Mouse (Mus musculus) adrenal gland, adult 2 months (tissue): Measurements from ENCODE around the gene Socs3. TPM values are rescaled to one million over a fixed set of nuclear protein-coding genes. Genes with fewer than 3 reads are reported as not detected.

Experiments used
- DNase-seq: peaks from one replicate; pipeline ENCODE4 v3.0.0; 2021
- polyA plus RNA-seq: library from polyadenylated mRNA; depleted of rRNA; stranded (reverse); fragments of >200 nt; gene quantifications from 2 replicates; pipeline ENCODE4 v1.2.3, GENCODE M21; 2012
- total RNA-seq, 2 experiments: library from RNA; stranded (reverse); gene quantifications; 2 replicates each; pipeline ENCODE4 v1.2.3; 2021

Gene Socs3
- total and polyA plus RNA-seq, 3 experiments = 3.2 to 14.8 (median 6.9) TPM

GRCm38 (mm10) chr11:117995255-117995654 lies 25.4 kb upstream of the Socs3 start:
- DNase-seq = peak; percentile 53

- no peak for DNase-seq
Observed at GRCm38 (mm10) chr11:117994250-117995057, 24.6 kb upstream of the Socs3 start.

- DNase-seq = no peak
Observed at GRCm38 (mm10) chr11:117993190-117994175, 23.6 kb upstream of the Socs3 start.

GRCm38 (mm10) chr11:117991502-117992470 lies 21.9 kb upstream of the Socs3 start:
- DNase-seq = peak; percentile 57

GRCm38 (mm10) chr11:117989926-117990325 lies 20.1 kb upstream of the Socs3 start:
- peak; percentile 72 for DNase-seq

- DNase-seq = no peak
Observed at GRCm38 (mm10) chr11:117989241-117989640, 19.4 kb upstream of the Socs3 start.

GRCm38 (mm10) chr11:117987968-117988367 lies 18.1 kb upstream of the Socs3 start:
- no peak for DNase-seq

- DNase-seq = peak; percentile 87
Observed at GRCm38 (mm10) chr11:117987032-117987451, 17.2 kb upstream of the Socs3 start.

- DNase-seq = peak; percentile 95
Observed at GRCm38 (mm10) chr11:117986126-117987031, 16.5 kb upstream of the Socs3 start, which contains the start of gene Pgs1. TSS of gene Pgs1 (plus strand) at chr11:117986292.

GRCm38 (mm10) chr11:117983770-117984169 lies 13.9 kb upstream of the Socs3 start:
- DNase-seq = no peak

- DNase-seq = peak; percentile 77
Observed at GRCm38 (mm10) chr11:117982426-117982825, 12.6 kb upstream of the Socs3 start.

- DNase-seq = no peak
Observed at GRCm38 (mm10) chr11:117979388-117979787, 9.5 kb upstream of the Socs3 start.

GRCm38 (mm10) chr11:117977694-117978360 lies 8.0 kb upstream of the Socs3 start:
- DNase-seq = no peak

- DNase-seq = peak; percentile 73
Observed at GRCm38 (mm10) chr11:117976081-117976582, 6.3 kb upstream of the Socs3 start.

- no peak for DNase-seq
Observed at GRCm38 (mm10) chr11:117975211-117975967, 5.5 kb upstream of the Socs3 start.

- DNase-seq = no peak
Observed at GRCm38 (mm10) chr11:117974327-117975125, 4.7 kb upstream of the Socs3 start.

- DNase-seq = no peak
Observed at GRCm38 (mm10) chr11:117973569-117973968, 3.7 kb upstream of the Socs3 start.
